Mouse (Mus musculus) embryonic facial prominence, embryonic 12.5 days (tissue): ENCODE results near the gene Rubcnl. TPM values are rescaled to one million over a fixed set of nuclear protein-coding genes. Genes with fewer than 3 reads are reported as not detected.
A peak's percentile ranks its signal among the peaks of the same experiment; 100 is the strongest.

Experiments
- ATAC-seq: fragments of 200-750 bp; cut with Nextera tagmentation; 2 replicates; pipeline ENCODE4 v1.8.0; 2017; ENCODE audit not compliant: insufficient number of reproducible peaks, insufficient read depth, low FRiP score, low TSS enrichment
- H3K27ac ChIP-seq: fragments of 300-500 bp; sonication (generic); 2 replicates; pipeline ENCODE4 v1.5.1; 2016; ENCODE audit warnings: mild to moderate bottlenecking
- H3K27me3 ChIP-seq: fragments of 300-500 bp; sonication (generic); 2 replicates; pipeline ENCODE4 v1.6.1; 2016; ENCODE audit warnings: mild to moderate bottlenecking, moderate library complexity
- H3K36me3 ChIP-seq: fragments of 300-500 bp; sonication (generic); 2 replicates; pipeline ENCODE4 v1.6.1; 2016; ENCODE audit warnings: mild to moderate bottlenecking
- H3K4me1 ChIP-seq: fragments of 300-500 bp; sonication (generic); 2 replicates; pipeline ENCODE4 v1.6.1; 2016
- H3K4me2 ChIP-seq: fragments of 300-500 bp; sonication (generic); replicated peaks from 2 replicates; pipeline ENCODE4 v1.6.1; 2016; ENCODE audit warnings: mild to moderate bottlenecking, moderate library complexity
- H3K4me3 ChIP-seq: fragments of 300-500 bp; sonication (generic); 2 replicates; pipeline ENCODE4 v1.5.1; 2016; ENCODE audit warnings: mild to moderate bottlenecking
- H3K9ac ChIP-seq: fragments of 300-500 bp; sonication (generic); 2 replicates; pipeline ENCODE4 v1.6.1; 2016; ENCODE audit warnings: mild to moderate bottlenecking, moderate library complexity
- H3K9me3 ChIP-seq: fragments of 300-500 bp; sonication (generic); 2 replicates; pipeline ENCODE4 v1.6.1; 2016; ENCODE audit warnings: mild to moderate bottlenecking, moderate library complexity
- WGBS: fragments of 180-500 bp; shearing (Covaris S2); methylation state at CpG from one replicate; pipeline ENCODE4 v1.1.7; 2016; 5-methylcytosine and 5-hydroxymethylcytosine counted together
- polyA plus RNA-seq: library from polyadenylated mRNA; unstranded; fragments of >200 nt; fragmentation: Nextera tagmentation; extraction: Ambion mirVana; gene quantifications from 2 replicates; pipeline ENCODE4 v1.2.1, GENCODE M21; 2016

Gene Rubcnl
- polyA plus RNA-seq, 1 experiment from 2014 or later, result 0.67 TPM

GRCm38 (mm10) chr14:74990504-74990903 is 25.3 kb upstream of the Rubcnl start:
- Histone ChIP-seq H3K4me1 (no peaks in the 10 kb centered on the region), H3K4me2 (no peak overlapping the region), H3K4me3 (no peak overlapping the region), H3K9ac (no peak overlapping the region), H3K27ac (no peak overlapping the region), H3K36me3 (no peaks in the 10 kb centered on the region), H3K9me3 (no peaks in the 10 kb centered on the region), H3K27me3 (no peaks in the 10 kb centered on the region)
- no peak for ATAC-seq
- WGBS, result 6% methylated on average over 1 of the region's 1 CpGs

- WGBS, result 65% methylated on average over 3 of the region's 3 CpGs
- Histone ChIP-seq H3K4me3 (no peak overlapping the region), H3K27me3 (no peaks in the 10 kb centered on the region), H3K27ac (no peak overlapping the region), H3K4me2 (no peak overlapping the region), H3K4me1 (no peaks in the 10 kb centered on the region), H3K9me3 (no peaks in the 10 kb centered on the region), H3K9ac (no peak overlapping the region), H3K36me3 (no peaks in the 10 kb centered on the region)
- no peak for ATAC-seq
Observed at GRCm38 (mm10) chr14:74996556-74996955, 19.3 kb upstream of the Rubcnl start.

- Histone ChIP-seq H3K27me3 (no peaks in the 10 kb centered on the region), H3K9ac (no peak overlapping the region), H3K4me3 (no peak overlapping the region), H3K9me3 (no peaks in the 10 kb centered on the region), H3K4me1 (no peaks in the 10 kb centered on the region), H3K4me2 (no peak overlapping the region), H3K36me3 (no peaks in the 10 kb centered on the region), H3K27ac (no peak overlapping the region)
- ATAC-seq, result no peak
- 88% methylated on average over 2 of the region's 2 CpGs for WGBS
Observed at GRCm38 (mm10) chr14:74997041-74997440, 18.8 kb upstream of the Rubcnl start.

GRCm38 (mm10) chr14:75001364-75001763 is 14.5 kb upstream of the Rubcnl start:
- H3K4me3 ChIP-seq, result no peak overlapping the region
- no peak overlapping the region for H3K9ac ChIP-seq
- no peaks in the 10 kb centered on the region for H3K9me3 ChIP-seq
- H3K4me1 ChIP-seq, result no peaks in the 10 kb centered on the region
- H3K27me3 ChIP-seq, result no peaks in the 10 kb centered on the region
- H3K4me2 ChIP-seq, result no peak overlapping the region
- no peak for ATAC-seq
- H3K36me3 ChIP-seq, result no peaks in the 10 kb centered on the region
- no peak overlapping the region for H3K27ac ChIP-seq
- 83% methylated on average over 6 of the region's 6 CpGs for WGBS

GRCm38 (mm10) chr14:75003356-75003755 is 12.5 kb upstream of the Rubcnl start:
- 71% methylated on average over 3 of the region's 3 CpGs for WGBS
- Histone ChIP-seq H3K4me1 (no peaks in the 10 kb centered on the region), H3K36me3 (no peaks in the 10 kb centered on the region), H3K27ac (no peak overlapping the region), H3K9ac (no peak overlapping the region), H3K9me3 (no peaks in the 10 kb centered on the region), H3K27me3 (no peaks in the 10 kb centered on the region), H3K4me3 (no peak overlapping the region), H3K4me2 (no peak overlapping the region)
- ATAC-seq, result no peak

GRCm38 (mm10) chr14:75005478-75006199 is 10.2 kb upstream of the Rubcnl start:
- Histone ChIP-seq H3K4me1 (no peaks in the 10 kb centered on the region), H3K27me3 (no peaks in the 10 kb centered on the region), H3K9ac (no peak overlapping the region), H3K4me3 (no peak overlapping the region), H3K9me3 (no peaks in the 10 kb centered on the region), H3K4me2 (no peak overlapping the region), H3K36me3 (no peaks in the 10 kb centered on the region), H3K27ac (no peak overlapping the region)
- no peak for ATAC-seq
- WGBS, result 84% methylated on average over 2 of the region's 2 CpGs

- Histone ChIP-seq H3K27ac (no peak overlapping the region), H3K36me3 (no peaks in the 10 kb centered on the region), H3K9ac (no peak overlapping the region), H3K4me2 (no peak overlapping the region), H3K27me3 (no peaks in the 10 kb centered on the region), H3K4me3 (no peak overlapping the region), H3K4me1 (0 out of 2 replicates have a peak, but pooled peaks cover 3% of the 10 kb centered on the region), H3K9me3 (no peaks in the 10 kb centered on the region)
- no peak for ATAC-seq
- WGBS, result 51% methylated on average over 4 of the region's 4 CpGs
Observed at GRCm38 (mm10) chr14:75010346-75010745, 5.5 kb upstream of the Rubcnl start.

- Histone ChIP-seq H3K4me1 (0 out of 2 replicates have a peak, but pooled peaks cover 3% of the 10 kb centered on the region), H3K9ac (no peak overlapping the region), H3K9me3 (no peaks in the 10 kb centered on the region), H3K27me3 (no peaks in the 10 kb centered on the region), H3K4me3 (no peak overlapping the region), H3K36me3 (no peaks in the 10 kb centered on the region), H3K4me2 (no peak overlapping the region), H3K27ac (no peak overlapping the region)
- ATAC-seq, result no peak
- WGBS, result 27% methylated on average over 8 of the region's 8 CpGs
Observed at GRCm38 (mm10) chr14:75010986-75011655, 4.7 kb upstream of the Rubcnl start.

GRCm38 (mm10) chr14:75016715-75017020 is 841 bp downstream of the Rubcnl start:
- Histone ChIP-seq H3K4me2 (peak overlapping the region; percentile 96), H3K9me3 (no peaks in the 10 kb centered on the region), H3K4me3 (peak overlapping the region; percentile 56), H3K36me3 (no peaks in the 10 kb centered on the region), H3K27me3 (no peaks in the 10 kb centered on the region), H3K9ac (peak overlapping the region; percentile 61; the same call in 1 of the 2 replicates), H3K4me1 (no peaks in the 10 kb centered on the region), H3K27ac (no peak overlapping the region)
- WGBS, result 73% methylated on average over 9 of the region's 9 CpGs
- ATAC-seq, result no peak

GRCm38 (mm10) chr14:75017277-75017676 is 1.4 kb downstream of the Rubcnl start:
- Histone ChIP-seq H3K9me3 (no peaks in the 10 kb centered on the region), H3K36me3 (no peaks in the 10 kb centered on the region), H3K9ac (no peak overlapping the region), H3K27me3 (no peaks in the 10 kb centered on the region), H3K27ac (no peak overlapping the region), H3K4me1 (no peaks in the 10 kb centered on the region), H3K4me3 (no peak overlapping the region), H3K4me2 (no peak overlapping the region)
- WGBS, result 87% methylated on average over 7 of the region's 7 CpGs
- ATAC-seq, result no peak

GRCm38 (mm10) chr14:75017877-75018825 is 2.3 kb downstream of the Rubcnl start:
- Histone ChIP-seq H3K27ac (no peak overlapping the region), H3K9me3 (no peaks in the 10 kb centered on the region), H3K27me3 (no peaks in the 10 kb centered on the region), H3K4me2 (no peak overlapping the region), H3K4me1 (no peaks in the 10 kb centered on the region), H3K36me3 (no peaks in the 10 kb centered on the region), H3K9ac (no peak overlapping the region), H3K4me3 (no peak overlapping the region)
- ATAC-seq, result no peak
- 83% methylated on average over 18 of the region's 18 CpGs for WGBS
